Mouse (Mus musculus): ENCODE results near the gene Acads.
"Not testable (repeated sequence)": the region's sequence is repeated elsewhere in the genome, so short reads cannot be mapped to it uniquely, and the experiment has no call there.

DNA sequence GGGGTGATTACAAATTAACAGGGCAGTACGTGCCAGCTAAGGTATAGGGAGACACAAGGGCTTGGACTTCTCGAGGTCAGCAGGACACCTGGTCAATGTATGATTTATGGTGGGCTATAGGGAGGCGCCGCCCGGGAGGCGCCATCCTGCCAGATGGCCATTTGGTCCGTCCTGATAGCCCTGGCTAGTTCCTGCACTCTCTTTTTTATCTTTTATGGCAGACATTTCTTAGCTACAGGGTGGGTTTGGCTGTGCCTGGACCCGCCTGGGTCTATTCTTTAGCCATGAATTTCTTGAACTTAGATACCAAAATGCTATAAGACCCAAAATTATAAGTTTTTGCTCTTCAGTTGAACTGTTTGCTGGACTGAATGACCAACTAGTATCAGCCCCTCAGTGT, 45.8 kb downstream of the Acads start:
- TF ChIP-seq CTCF (IDR thresholded peaks at IDR 0.05; ENCODE audit: borderline replicate concordance, insufficient read depth, low read depth, low read length); POLR2A (IDR thresholded peaks at IDR 0.05; ENCODE audit: borderline replicate concordance, insufficient read depth, low read length): not testable (repeated sequence)
